Mouse (Mus musculus) lung, adult 2 months (tissue): Measurements from ENCODE around the gene Pdk1.

Experiments used
- CTCF ChIP-seq: fragments of 200-500 bp; IDR thresholded peaks from 2 replicates; pipeline ENCODE4 v1.5.1; 2011; ENCODE audit warnings: mild to moderate bottlenecking, low read length, control low read depth; ENCODE audit not compliant: insufficient read depth
- POLR2A ChIP-seq: fragments of 200-500 bp; IDR thresholded peaks from 2 replicates; pipeline ENCODE4 v1.6.1; 2011; ENCODE audit warnings: low read depth, mild to moderate bottlenecking, control low read depth, low read length, borderline replicate concordance; ENCODE audit errors: extremely low read depth

DNA sequence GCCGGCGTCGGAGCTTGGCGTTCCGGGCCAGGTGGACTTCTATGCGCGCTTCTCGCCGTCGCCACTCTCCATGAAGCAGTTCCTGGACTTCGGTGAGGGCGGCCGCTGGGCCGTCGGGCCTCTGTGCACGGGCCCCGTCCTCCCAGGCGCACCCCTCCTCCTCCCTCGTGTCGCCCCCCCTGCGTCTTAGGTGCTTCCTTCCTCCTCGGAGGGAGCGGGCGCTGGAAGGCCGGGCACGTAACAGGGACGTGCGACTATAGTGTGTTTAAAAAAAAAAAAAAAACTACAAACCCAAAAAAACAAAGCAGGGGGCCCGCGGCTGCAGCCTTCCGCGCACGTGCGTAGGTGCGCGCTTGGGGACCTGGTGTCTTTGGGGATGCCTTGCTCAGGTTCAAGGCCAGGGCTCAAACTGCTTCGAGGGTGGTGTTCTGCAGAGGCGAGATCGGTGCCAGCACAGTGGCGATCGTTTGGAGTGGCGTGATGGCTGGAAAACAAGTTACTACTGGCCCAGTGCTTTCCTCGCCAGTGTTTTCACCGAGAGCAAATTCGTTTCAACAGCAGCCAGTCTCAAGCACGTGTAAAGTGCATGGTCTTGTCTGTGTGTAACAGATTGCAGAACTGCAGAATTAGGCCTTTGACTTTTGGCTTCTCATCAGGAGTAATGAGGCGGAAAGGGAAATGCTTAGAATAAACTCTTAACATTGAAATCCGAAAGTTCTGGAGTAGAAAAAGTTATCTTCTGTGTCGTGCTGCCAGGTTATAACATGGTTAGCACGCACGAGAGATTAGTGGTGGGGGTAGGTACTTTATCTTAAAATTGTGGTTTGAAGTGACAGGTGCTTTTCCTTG lies 674 bp downstream of the Pdk1 start:
- TF ChIP-seq CTCF (no peak), POLR2A (no peak)
